Mouse (Mus musculus): Measurements from ENCODE around the gene 1700067P10Rik. TPM values are rescaled to one million over a fixed set of nuclear protein-coding genes. Genes with fewer than 3 reads are reported as not detected.

The 1700067P10Rik gene
- polyA plus RNA-seq (2015; fragmentation: Nextera tagmentation; extraction: Ambion mirVana), result not detected in 2 replicates

- H3K36me3 ChIP-seq, result no peaks in the 10 kb centered on the region
- 0 out of 2 replicates have a peak, but pooled peaks cover 3% of the 10 kb centered on the region for H3K4me1 ChIP-seq
- no peak within 1 kb of the TSS for H3K9ac ChIP-seq
- ATAC-seq (ENCODE audit: borderline replicate concordance, extremely low read depth, low FRiP score, low TSS enrichment), result no peak
- H3K27me3 ChIP-seq, result peaks cover 6% of the 10 kb centered on the region; the same call in 1 of the 2 replicates
- no peak within 1 kb of the TSS for H3K4me3 ChIP-seq
- H3K27ac ChIP-seq, result no peak within 1 kb of the TSS
- H3K4me2 ChIP-seq, result no peak within 1 kb of the TSS
- H3K9me3 ChIP-seq, result no peaks in the 10 kb centered on the region
These were observed at the start of gene 1700067P10Rik for GRCm38 (mm10) chr17:48089019-48089418. 1700067P10Rik (plus strand) TSS chr17:48089319.

GRCm38 (mm10) chr17:48041351-48042287 lies 47.5 kb upstream of the 1700067P10Rik start:
- no peaks in the 10 kb centered on the region for H3K36me3 ChIP-seq
- peaks cover 29% of the 10 kb centered on the region for H3K4me1 ChIP-seq
- H3K9ac ChIP-seq, result peak overlapping the region; percentile 32; the same call in 1 of the 2 replicates
- H3K27me3 ChIP-seq, result no peaks in the 10 kb centered on the region
- peak; percentile 9; the same call in 1 of the 2 replicates for ATAC-seq (ENCODE audit: borderline replicate concordance, extremely low read depth, low FRiP score, low TSS enrichment)
- peak overlapping the region; percentile 87 for H3K27ac ChIP-seq
- WGBS, result 11% methylated on average over 29 of the region's 29 CpGs
- H3K4me3 ChIP-seq, result peak overlapping the region; percentile 29
- H3K4me2 ChIP-seq, result peak overlapping the region; percentile 49
- no peaks in the 10 kb centered on the region for H3K9me3 ChIP-seq

- H3K27ac ChIP-seq, result no peak overlapping the region
- WGBS, result 63% methylated on average over 5 of the region's 5 CpGs
- no peaks in the 10 kb centered on the region for H3K36me3 ChIP-seq
- no peaks in the 10 kb centered on the region for H3K27me3 ChIP-seq
- no peak overlapping the region for H3K4me3 ChIP-seq
- no peak for ATAC-seq (ENCODE audit: borderline replicate concordance, extremely low read depth, low FRiP score, low TSS enrichment)
- peaks cover 29% of the 10 kb centered on the region for H3K4me1 ChIP-seq
- no peak overlapping the region for H3K4me2 ChIP-seq
- no peaks in the 10 kb centered on the region for H3K9me3 ChIP-seq
- no peak overlapping the region for H3K9ac ChIP-seq
These were observed 45.8 kb upstream of the 1700067P10Rik start for GRCm38 (mm10) chr17:48043154-48043880.

GRCm38 (mm10) chr17:48045631-48046030 lies 43.5 kb upstream of the 1700067P10Rik start:
- 30% methylated on average over 4 of the region's 4 CpGs for WGBS
- H3K27ac ChIP-seq, result no peak overlapping the region
- no peak for ATAC-seq (ENCODE audit: borderline replicate concordance, extremely low read depth, low FRiP score, low TSS enrichment)
- H3K9ac ChIP-seq, result no peak overlapping the region
- no peaks in the 10 kb centered on the region for H3K36me3 ChIP-seq
- peaks cover 15% of the 10 kb centered on the region for H3K4me1 ChIP-seq
- H3K4me2 ChIP-seq, result no peak overlapping the region
- no peaks in the 10 kb centered on the region for H3K27me3 ChIP-seq
- H3K4me3 ChIP-seq, result no peak overlapping the region
- H3K9me3 ChIP-seq, result no peaks in the 10 kb centered on the region

GRCm38 (mm10) chr17:48051638-48052337 lies 37.3 kb upstream of the 1700067P10Rik start:
- Histone ChIP-seq H3K27ac (0 out of 2 replicates have a peak overlapping the region, but pooled peaks have one; percentile 18), H3K4me1 (no peaks in the 10 kb centered on the region), H3K9ac (no peak overlapping the region), H3K4me2 (no peak overlapping the region), H3K27me3 (peaks cover 12% of the 10 kb centered on the region), H3K9me3 (no peaks in the 10 kb centered on the region), H3K36me3 (no peaks in the 10 kb centered on the region), H3K4me3 (no peak overlapping the region)
- WGBS, result 36% methylated on average over 5 of the region's 5 CpGs
- ATAC-seq (ENCODE audit: borderline replicate concordance, extremely low read depth, low FRiP score, low TSS enrichment), result no peak

GRCm38 (mm10) chr17:48052338-48053067 lies 36.6 kb upstream of the 1700067P10Rik start:
- 67% methylated on average over 10 of the region's 10 CpGs for WGBS
- no peak overlapping the region for H3K4me2 ChIP-seq
- H3K27me3 ChIP-seq, result peaks cover 18% of the 10 kb centered on the region
- H3K9ac ChIP-seq, result no peak overlapping the region
- no peak overlapping the region for H3K27ac ChIP-seq
- peaks cover 5% of the 10 kb centered on the region; the same call in 1 of the 2 replicates for H3K4me1 ChIP-seq
- no peaks in the 10 kb centered on the region for H3K9me3 ChIP-seq
- no peak for ATAC-seq (ENCODE audit: borderline replicate concordance, extremely low read depth, low FRiP score, low TSS enrichment)
- H3K36me3 ChIP-seq, result no peaks in the 10 kb centered on the region
- H3K4me3 ChIP-seq, result no peak overlapping the region

- Histone ChIP-seq H3K4me3 (no peak overlapping the region), H3K27me3 (peaks cover 28% of the 10 kb centered on the region), H3K9ac (no peak overlapping the region), H3K4me2 (no peak overlapping the region), H3K4me1 (peaks cover 11% of the 10 kb centered on the region; the same call in 1 of the 2 replicates), H3K9me3 (no peaks in the 10 kb centered on the region), H3K27ac (no peak overlapping the region), H3K36me3 (no peaks in the 10 kb centered on the region)
- ATAC-seq (ENCODE audit: borderline replicate concordance, extremely low read depth, low FRiP score, low TSS enrichment), result no peak
- 77% methylated on average over 2 of the region's 2 CpGs for WGBS
These were observed 35.5 kb upstream of the 1700067P10Rik start for GRCm38 (mm10) chr17:48053646-48054045.

GRCm38 (mm10) chr17:48055076-48055816 lies 33.9 kb upstream of the 1700067P10Rik start:
- Histone ChIP-seq H3K4me2 (no peak overlapping the region), H3K36me3 (no peaks in the 10 kb centered on the region), H3K27me3 (peaks cover 28% of the 10 kb centered on the region), H3K9me3 (no peaks in the 10 kb centered on the region), H3K9ac (no peak overlapping the region), H3K4me1 (peaks cover 11% of the 10 kb centered on the region; the same call in 1 of the 2 replicates), H3K4me3 (no peak overlapping the region), H3K27ac (no peak overlapping the region)
- 38% methylated on average over 19 of the region's 20 CpGs for WGBS
- ATAC-seq (ENCODE audit: borderline replicate concordance, extremely low read depth, low FRiP score, low TSS enrichment), result no peak

- no peak overlapping the region for H3K27ac ChIP-seq
- H3K9me3 ChIP-seq, result no peaks in the 10 kb centered on the region
- H3K9ac ChIP-seq, result no peak overlapping the region
- H3K4me2 ChIP-seq, result no peak overlapping the region; the same call in 1 of the 2 replicates
- no peak for ATAC-seq (ENCODE audit: borderline replicate concordance, extremely low read depth, low FRiP score, low TSS enrichment)
- H3K4me1 ChIP-seq, result peaks cover 11% of the 10 kb centered on the region; the same call in 1 of the 2 replicates
- peaks cover 28% of the 10 kb centered on the region for H3K27me3 ChIP-seq
- H3K4me3 ChIP-seq, result no peak overlapping the region
- no peaks in the 10 kb centered on the region for H3K36me3 ChIP-seq
- 8% methylated on average over 12 of the region's 12 CpGs for WGBS
These were observed 31.7 kb upstream of the 1700067P10Rik start for GRCm38 (mm10) chr17:48057382-48057781.

- Histone ChIP-seq H3K27me3 (no peaks in the 10 kb centered on the region), H3K4me3 (no peak overlapping the region), H3K9ac (no peak overlapping the region), H3K27ac (no peak overlapping the region), H3K4me1 (peaks cover 14% of the 10 kb centered on the region), H3K9me3 (no peaks in the 10 kb centered on the region), H3K36me3 (no peaks in the 10 kb centered on the region), H3K4me2 (no peak overlapping the region)
- 37% methylated on average over 10 of the region's 10 CpGs for WGBS
- no peak for ATAC-seq (ENCODE audit: borderline replicate concordance, extremely low read depth, low FRiP score, low TSS enrichment)
These were observed 24.8 kb upstream of the 1700067P10Rik start for GRCm38 (mm10) chr17:48064196-48064843.

Data from lung, embryonic 15.5 days (tissue).